Mouse (Mus musculus): ENCODE results near the gene Ccno.

- no peak for TF ChIP-seq CTCF (conservative IDR thresholded peaks at IDR 0.05; ENCODE audit: low read length)
- TF ChIP-seq POU5F1 (IDR thresholded peaks at IDR 0.05; ENCODE audit: borderline replicate concordance, low read length): no peak
These were observed 25.1 kb downstream of the Ccno start for GRCm38 (mm10) chr13:113012683-113013082.

All from E14TG2a.4 (cell line).